Mouse (Mus musculus) liver, embryonic 16.5 days (tissue): ENCODE data around the gene Slc39a11. TPM values are rescaled to one million over a fixed set of nuclear protein-coding genes. Genes with fewer than 3 reads are reported as not detected.
"Not testable (repeated sequence)": the region's sequence is repeated elsewhere in the genome, so short reads cannot be mapped to it uniquely, and the experiment has no call there.

Source experiments
- ATAC-seq: fragments of 200-750 bp; cut with Nextera tagmentation; 2 replicates; pipeline ENCODE4 v1.8.0; 2017; ENCODE audit warnings: low read depth, mild to moderate bottlenecking, moderate number of reproducible peaks, moderate library complexity
- H3K27ac ChIP-seq: fragments of 300-500 bp; sonication (generic); 2 replicates; pipeline ENCODE4 v1.5.1; 2014; ENCODE audit warnings: mild to moderate bottlenecking, low read length
- H3K27me3 ChIP-seq: fragments of 300-500 bp; sonication (generic); 2 replicates; pipeline ENCODE4 v1.6.1; 2014; ENCODE audit warnings: low read depth, low read length, mixed read lengths; ENCODE audit not compliant: control insufficient read depth, insufficient read depth
- H3K36me3 ChIP-seq: fragments of 300-500 bp; sonication (generic); 2 replicates; pipeline ENCODE4 v1.6.1; 2014; ENCODE audit warnings: mild to moderate bottlenecking; ENCODE audit not compliant: control insufficient read depth, insufficient read depth
- H3K4me1 ChIP-seq: fragments of 300-500 bp; sonication (generic); 2 replicates; pipeline ENCODE4 v1.6.1; 2014; ENCODE audit warnings: low read depth, low read length, mixed read lengths; ENCODE audit not compliant: control insufficient read depth
- H3K4me2 ChIP-seq: fragments of 300-500 bp; sonication (generic); 2 replicates; pipeline ENCODE4 v1.6.1; 2014; ENCODE audit warnings: low read depth, low read length, mixed read lengths
- H3K4me3 ChIP-seq: fragments of 300-500 bp; sonication (generic); 2 replicates; pipeline ENCODE4 v1.5.1; 2014; ENCODE audit warnings: low read depth, mild to moderate bottlenecking, low read length
- H3K9ac ChIP-seq: fragments of 300-500 bp; sonication (generic); 2 replicates; pipeline ENCODE4 v1.6.1; 2014; ENCODE audit warnings: low read depth, low read length
- H3K9me3 ChIP-seq: fragments of 300-500 bp; sonication (generic); replicated peaks from 2 replicates; pipeline ENCODE4 v1.6.1; 2016; ENCODE audit warnings: low read length; ENCODE audit not compliant: control insufficient read depth
- WGBS: fragments of 180-500 bp; shearing (Covaris S2); extraction: QIAGEN DNeasy Blood & Tissue Kit; methylation state at CpG from one replicate; pipeline ENCODE4 v1.1.7; 2014; ENCODE audit not compliant: insufficient replicate concordance; 5-methylcytosine and 5-hydroxymethylcytosine counted together
- polyA plus RNA-seq: library from polyadenylated mRNA; unstranded; fragments of >200 nt; fragmentation: Nextera tagmentation; extraction: Ambion mirVana; gene quantifications from 2 replicates; pipeline ENCODE4 v1.2.1, GENCODE M21; 2015

Slc39a11 gene
- polyA plus RNA-seq, 1 experiment from 2014 or later: 14.1 TPM

DNA sequence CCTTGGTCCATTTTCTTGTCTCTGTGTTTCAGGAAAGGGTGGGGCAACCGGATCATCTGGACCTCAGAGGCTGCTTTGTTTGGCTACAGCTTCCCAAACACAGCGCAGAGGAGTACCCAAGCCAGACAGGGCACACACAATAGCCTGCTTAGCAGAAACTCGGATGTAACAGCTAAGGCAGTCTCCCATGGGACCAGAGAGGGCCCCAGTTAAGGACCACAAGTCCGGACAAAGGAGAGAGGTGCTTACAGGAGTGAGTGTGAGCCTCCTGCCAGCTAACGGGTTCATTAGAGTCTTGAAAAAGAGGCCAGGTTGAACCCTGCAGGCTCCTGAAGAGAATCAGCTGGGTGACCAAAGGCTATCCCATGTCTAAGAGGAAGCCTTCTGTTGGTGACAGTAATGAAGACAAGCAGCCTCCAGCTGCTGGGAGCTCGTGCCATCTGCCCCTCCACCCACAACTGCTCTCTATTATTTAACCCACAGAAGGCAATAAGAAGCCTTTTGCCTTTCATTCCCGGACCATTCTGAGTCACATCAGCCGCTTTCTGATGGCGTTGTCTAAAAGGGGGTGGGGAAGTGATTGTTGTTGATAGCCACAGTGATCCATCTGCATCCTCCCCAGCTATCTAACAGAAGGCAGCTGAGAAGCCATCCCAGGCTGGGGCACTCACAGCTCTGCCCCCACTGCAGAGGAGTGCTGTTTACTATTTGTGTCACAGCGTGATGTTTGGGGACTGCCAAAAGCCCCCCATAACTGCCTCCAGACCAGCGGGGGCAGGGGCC is 65.8 kb downstream of the Slc39a11 start:
- Histone ChIP-seq H3K4me1 (no peaks in the 10 kb centered on the region), H3K9ac (no peak overlapping the region), H3K4me2 (no peak overlapping the region), H3K27ac (no peak overlapping the region), H3K27me3 (no peaks in the 10 kb centered on the region), H3K36me3 (no peaks in the 10 kb centered on the region), H3K9me3 (no peaks in the 10 kb centered on the region), H3K4me3 (no peak overlapping the region)
- ATAC-seq: no peak
- 48% methylated on average over 11 of the region's 11 CpGs for WGBS

DNA sequence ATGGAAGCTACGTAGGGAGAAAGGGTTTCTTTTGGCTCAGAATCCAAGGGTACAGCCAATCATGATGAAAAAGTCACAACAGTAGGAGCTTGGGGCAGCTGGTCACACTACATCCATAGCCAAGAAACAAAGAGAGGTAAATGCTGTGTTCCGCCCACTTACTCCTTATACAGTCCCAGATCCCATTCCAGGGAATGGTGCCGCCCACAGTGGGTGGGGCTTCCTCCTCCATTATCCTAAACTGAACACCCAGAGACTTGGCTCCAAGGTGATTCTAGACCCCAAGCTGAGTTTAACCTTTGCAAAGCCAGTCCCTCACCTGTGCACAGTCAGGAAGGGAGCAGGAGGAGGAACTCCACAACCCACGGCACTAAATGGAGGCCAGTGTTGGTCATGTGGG is 72.7 kb downstream of the Slc39a11 start:
- no peaks in the 10 kb centered on the region for H3K36me3 ChIP-seq
- H3K4me1 ChIP-seq: no peaks in the 10 kb centered on the region
- no peaks in the 10 kb centered on the region for H3K9me3 ChIP-seq
- ATAC-seq: no peak
- no peaks in the 10 kb centered on the region for H3K27me3 ChIP-seq
- WGBS: 63% methylated on average over 4 of the region's 4 CpGs
- no peak overlapping the region for H3K9ac ChIP-seq
- no peak overlapping the region for H3K4me2 ChIP-seq
- H3K4me3 ChIP-seq: no peak overlapping the region
- no peak overlapping the region for H3K27ac ChIP-seq

DNA sequence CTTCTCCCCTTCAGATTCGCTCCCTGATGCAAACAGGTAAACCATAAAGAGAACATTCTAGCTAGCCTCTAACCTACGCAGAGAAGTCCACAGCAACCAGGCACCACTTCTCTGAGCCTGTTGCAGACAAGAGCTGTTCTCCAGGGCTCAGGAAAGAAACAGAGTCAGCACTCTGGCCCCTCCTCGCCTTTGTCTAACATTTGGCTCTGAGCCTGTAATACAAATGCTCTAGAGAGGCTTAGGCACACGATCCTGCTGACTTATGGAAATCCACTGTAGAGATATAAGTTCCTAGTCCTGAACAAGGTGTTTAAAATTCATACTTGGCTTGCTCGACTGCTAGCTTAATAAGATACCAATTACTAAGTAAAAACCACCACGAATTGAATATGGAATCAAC is 77.2 kb downstream of the Slc39a11 start:
- 56% methylated on average over 6 of the region's 6 CpGs for WGBS
- Histone ChIP-seq H3K4me2 (no peak overlapping the region), H3K4me1 (no peaks in the 10 kb centered on the region), H3K27me3 (no peaks in the 10 kb centered on the region), H3K4me3 (no peak overlapping the region), H3K27ac (no peak overlapping the region), H3K9ac (no peak overlapping the region), H3K36me3 (no peaks in the 10 kb centered on the region), H3K9me3 (no peaks in the 10 kb centered on the region)
- ATAC-seq: no peak

DNA sequence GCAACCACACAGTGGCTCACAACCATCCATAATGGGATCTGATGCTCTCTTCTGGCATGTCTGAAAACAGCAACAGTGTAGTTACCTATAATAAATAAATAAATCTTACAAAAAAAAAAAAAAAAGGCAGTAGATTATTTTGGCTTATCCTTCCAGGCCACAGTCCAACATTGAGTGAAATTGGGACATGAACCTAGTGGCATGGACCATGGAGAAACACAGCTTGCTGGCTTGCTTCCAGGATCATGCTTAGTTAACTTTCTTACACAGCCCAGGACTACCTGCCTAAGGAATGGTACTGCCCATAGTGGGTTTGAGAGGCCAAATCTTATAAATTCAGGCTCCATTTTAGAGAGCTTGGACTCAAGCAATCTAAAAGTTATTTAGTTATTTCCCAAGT is 78.3 kb downstream of the Slc39a11 start:
- no peaks in the 10 kb centered on the region for H3K27me3 ChIP-seq
- no peak overlapping the region for H3K4me3 ChIP-seq
- H3K9ac ChIP-seq: no peak overlapping the region
- H3K4me2 ChIP-seq: no peak overlapping the region
- H3K27ac ChIP-seq: no peak overlapping the region
- no peaks in the 10 kb centered on the region for H3K4me1 ChIP-seq
- H3K36me3 ChIP-seq: no peaks in the 10 kb centered on the region
- no peak for ATAC-seq
- H3K9me3 ChIP-seq: no peaks in the 10 kb centered on the region

DNA sequence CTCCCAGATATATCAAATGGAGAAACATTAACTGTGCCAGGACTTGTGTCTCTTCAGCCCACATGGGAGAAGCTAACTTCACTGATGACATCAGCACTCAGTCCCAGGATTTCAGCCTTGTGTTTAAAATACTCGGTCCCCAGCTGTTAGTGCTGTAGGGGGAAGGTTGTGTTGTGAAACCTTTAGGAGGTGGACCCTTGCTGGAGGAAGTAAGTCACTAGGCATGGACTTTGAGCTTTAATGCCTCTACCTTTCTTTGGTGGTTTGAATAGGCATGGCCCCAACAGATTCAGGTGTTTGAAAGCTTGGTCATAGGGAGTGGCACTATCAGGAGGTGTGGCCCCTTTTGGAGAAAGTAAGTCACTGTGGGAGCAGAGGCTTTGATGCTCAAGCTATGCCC is 80.9 kb downstream of the Slc39a11 start:
- no peak overlapping the region for H3K4me3 ChIP-seq
- peaks cover 11% of the 10 kb centered on the region for H3K4me1 ChIP-seq
- no peaks in the 10 kb centered on the region for H3K36me3 ChIP-seq
- H3K4me2 ChIP-seq: no peak overlapping the region
- 40% methylated on average over 1 of the region's 1 CpGs for WGBS
- no peaks in the 10 kb centered on the region for H3K27me3 ChIP-seq
- no peak overlapping the region for H3K27ac ChIP-seq
- no peak for ATAC-seq
- H3K9ac ChIP-seq: no peak overlapping the region
- no peaks in the 10 kb centered on the region for H3K9me3 ChIP-seq

DNA sequence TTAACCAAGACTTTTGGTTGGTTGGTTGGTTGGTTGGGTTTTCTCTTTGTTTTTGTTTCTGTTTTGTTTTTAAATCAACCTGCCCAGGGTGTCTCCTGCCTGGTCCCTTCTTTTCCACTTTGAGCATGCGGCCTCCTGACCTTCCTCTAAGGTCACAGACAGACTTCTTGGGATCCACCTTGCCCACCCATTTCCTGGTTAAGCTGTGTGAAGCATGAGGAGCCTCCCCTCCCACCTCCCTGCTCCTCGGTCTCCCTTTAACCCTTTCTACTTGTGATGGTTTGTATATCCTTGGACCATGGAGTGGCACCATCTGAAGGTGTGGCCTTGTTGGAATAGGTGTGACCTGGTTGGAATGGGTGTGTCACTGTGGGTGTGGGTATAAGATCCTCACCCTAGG is 82.0 kb downstream of the Slc39a11 start:
- H3K4me2 ChIP-seq, H3K27me3 ChIP-seq, H3K27ac ChIP-seq, H3K4me3 ChIP-seq, H3K9me3 ChIP-seq, H3K9ac ChIP-seq, ATAC-seq, H3K36me3 ChIP-seq: not testable (repeated sequence)
- peaks cover 11% of the 10 kb centered on the region for H3K4me1 ChIP-seq
- WGBS: 65% methylated on average over 2 of the region's 2 CpGs

DNA sequence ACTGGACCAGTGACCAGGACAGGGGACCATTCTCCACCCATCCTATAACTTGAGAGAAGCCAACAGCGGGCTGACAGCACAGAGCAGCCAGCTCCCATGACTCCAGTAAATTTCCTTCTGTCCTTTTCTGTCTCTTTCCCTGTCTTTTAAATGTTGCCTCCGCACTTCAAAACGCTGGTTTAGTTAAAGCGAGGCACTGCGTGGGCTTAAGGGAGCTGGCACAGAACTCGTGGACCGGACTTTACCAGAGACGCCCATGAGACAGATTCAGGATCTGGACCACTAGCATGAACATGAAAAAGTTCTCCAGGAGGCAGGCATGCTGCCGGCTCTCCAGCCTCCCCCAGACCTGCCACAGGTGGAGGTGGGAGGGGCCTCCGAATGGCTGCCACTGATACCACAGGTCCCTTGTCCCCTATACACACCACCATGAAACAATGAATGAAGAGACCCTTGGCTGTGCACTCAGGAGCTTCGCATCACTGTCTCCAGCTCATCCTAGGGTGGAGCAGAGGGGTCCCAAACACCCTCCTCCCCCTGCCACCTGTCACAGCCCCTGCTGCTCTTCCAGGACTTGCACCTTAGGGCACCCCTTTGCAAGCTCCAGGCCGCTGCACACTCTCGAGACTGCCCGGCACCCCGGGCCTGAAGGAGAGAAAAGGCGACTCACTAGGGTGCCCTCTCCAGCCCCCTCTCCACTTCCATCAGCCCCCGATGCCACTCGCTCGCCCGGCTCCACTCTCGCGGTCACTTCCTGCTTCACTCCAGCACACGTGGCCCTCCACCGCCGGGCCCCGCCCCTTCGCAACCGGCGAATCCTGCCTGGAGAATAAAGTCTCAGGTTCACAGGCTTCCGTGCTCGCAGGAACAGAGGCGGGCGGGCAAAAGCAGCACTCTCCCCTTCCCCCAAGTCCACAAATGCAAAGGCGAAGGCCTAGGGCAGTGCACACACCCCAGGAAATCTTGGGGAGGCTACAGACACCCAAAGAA is 84.6 kb downstream of the Slc39a11 start:
- WGBS: 7% methylated on average over 34 of the region's 34 CpGs
- H3K4me1 ChIP-seq: peaks cover 11% of the 10 kb centered on the region
- H3K27me3 ChIP-seq: no peaks in the 10 kb centered on the region
- H3K9ac ChIP-seq: peak overlapping the region; percentile 52
- no peak overlapping the region for H3K27ac ChIP-seq
- no peaks in the 10 kb centered on the region for H3K36me3 ChIP-seq
- ATAC-seq: peak; percentile 72
- H3K4me3 ChIP-seq: peak overlapping the region; percentile 67
- H3K9me3 ChIP-seq: no peaks in the 10 kb centered on the region
- H3K4me2 ChIP-seq: peak overlapping the region; percentile 85

DNA sequence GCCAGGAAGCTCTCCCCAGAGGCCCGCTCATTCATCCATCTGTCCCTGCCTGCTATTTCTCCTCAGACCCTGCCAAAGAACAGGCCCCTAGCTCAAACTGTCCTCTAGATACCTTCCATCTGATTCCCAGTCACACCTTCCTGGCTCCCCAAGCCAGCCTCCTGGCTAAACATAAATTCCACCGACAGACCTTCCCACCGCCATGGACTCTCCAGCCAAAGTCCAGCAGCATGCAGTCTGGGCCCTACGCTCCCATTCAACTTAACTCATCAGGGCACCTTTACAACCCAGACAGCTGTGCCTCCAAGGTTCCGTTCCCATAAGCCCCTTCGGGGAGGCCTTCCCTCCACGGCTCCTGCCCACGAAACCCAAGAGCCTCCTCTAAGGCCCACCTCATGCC is 87.6 kb downstream of the Slc39a11 start:
- WGBS: 75% methylated on average over 8 of the region's 8 CpGs
- H3K36me3 ChIP-seq: no peaks in the 10 kb centered on the region
- no peak overlapping the region for H3K4me2 ChIP-seq
- no peak overlapping the region for H3K27ac ChIP-seq
- H3K4me3 ChIP-seq: no peak overlapping the region
- H3K27me3 ChIP-seq: no peaks in the 10 kb centered on the region
- no peak overlapping the region for H3K9ac ChIP-seq
- no peaks in the 10 kb centered on the region for H3K9me3 ChIP-seq
- H3K4me1 ChIP-seq: peaks cover 11% of the 10 kb centered on the region
- no peak for ATAC-seq

DNA sequence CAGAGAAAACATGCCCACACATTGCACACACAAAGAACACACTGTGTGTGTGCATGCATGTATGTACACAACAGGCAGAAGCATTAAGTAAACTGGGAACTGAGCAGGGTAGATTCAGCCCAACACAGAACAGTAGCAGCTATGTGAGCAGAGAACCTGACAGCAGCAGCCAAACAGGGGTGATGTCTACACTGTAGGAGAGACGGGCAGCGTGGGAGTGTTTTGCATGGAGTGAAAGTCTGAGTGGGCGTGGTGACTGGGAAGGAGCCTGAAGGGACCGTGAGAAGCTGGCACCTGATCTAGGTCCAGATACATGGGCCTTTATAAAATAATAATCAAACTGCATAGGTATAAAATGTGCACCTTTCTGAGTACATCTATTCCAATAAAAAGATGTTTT is 89.7 kb downstream of the Slc39a11 start:
- 65% methylated on average over 4 of the region's 4 CpGs for WGBS
- H3K27ac ChIP-seq: no peak overlapping the region
- H3K4me1 ChIP-seq: peaks cover 5% of the 10 kb centered on the region
- no peaks in the 10 kb centered on the region for H3K9me3 ChIP-seq
- no peak overlapping the region for H3K4me2 ChIP-seq
- H3K9ac ChIP-seq: no peak overlapping the region
- no peaks in the 10 kb centered on the region for H3K27me3 ChIP-seq
- no peak for ATAC-seq
- H3K36me3 ChIP-seq: no peaks in the 10 kb centered on the region
- no peak overlapping the region for H3K4me3 ChIP-seq
